Mouse (Mus musculus): ENCODE results near the gene Krt15. TPM values are rescaled to one million over a fixed set of nuclear protein-coding genes. Genes with fewer than 3 reads are reported as not detected.

The Krt15 gene
- total and polyA plus RNA-seq, 3 experiments: 0.21 TPM; not detected in 2

DNA sequence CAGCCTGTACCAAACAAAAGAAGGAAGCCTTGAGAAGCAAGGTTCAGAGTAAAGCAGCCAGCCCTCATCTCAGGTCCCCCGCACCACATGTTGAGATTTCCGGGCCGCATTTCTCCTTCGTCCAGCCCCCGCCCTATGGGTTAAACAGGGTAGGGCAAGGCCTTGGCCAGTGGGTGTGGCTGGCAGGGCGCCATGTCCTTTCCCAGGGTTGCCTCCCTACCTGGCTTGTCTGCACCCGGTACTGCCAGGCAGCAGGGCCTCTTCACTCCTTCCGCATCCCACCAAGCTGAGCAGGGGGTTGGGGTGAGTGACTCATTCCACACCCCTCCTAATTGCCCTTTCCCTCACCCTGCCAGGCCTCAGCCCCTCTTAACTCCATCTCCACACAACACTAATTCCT is 32.3 kb upstream of the Krt15 start:
- Histone ChIP-seq H3K4me3 (replicated peaks in 1 of 3; ENCODE audit: low read depth in 2 of 3, low read length in 2 of 3, poor library complexity in 1 of 3) (no peak overlapping the region), H3K9me3 (replicated peaks; ENCODE audit: low read length) (no peaks in the 10 kb centered on the region), H3K9ac (ENCODE audit: insufficient read depth, low read depth) (no peak overlapping the region), H3K4me1 (ENCODE audit: control insufficient read depth in 1 of 2, insufficient read depth in 2 of 2) (no peaks in the 10 kb centered on the region), H3K36me3 (replicated peaks in 1 of 2; ENCODE audit: control insufficient read depth in 1 of 2, insufficient read depth in 1 of 2, low read length in 1 of 2) (no peaks in the 10 kb centered on the region), H3K4me2 (ENCODE audit: insufficient read depth, low read depth, poor library complexity, severe bottlenecking) (no peak overlapping the region), H3K27ac (ENCODE audit: insufficient read depth, low read depth) (no peak overlapping the region), H3K27me3 (replicated peaks) (peaks cover 83% of the 10 kb centered on the region), H3K79me2 (replicated peaks; ENCODE audit: control insufficient read depth, extremely low read depth, insufficient read depth, poor library complexity, severe bottlenecking) (no peaks in the 10 kb centered on the region)
- dilution Hi-C loops (cut with MboI; ENCODE audit: extremely low pct_ligation_motif_present, extremely low pct_unique_long_range_greater_than_20kb, low sequenced_read_pairs) (no loop called here), in situ Hi-C loops (cut with MboI; ENCODE audit: low pct_ligation_motif_present, low pct_unique_long_range_greater_than_20kb, low sequenced_read_pairs) (no loop called here)
- TF ChIP-seq BHLHE40 (IDR thresholded peaks at IDR 0.05; ENCODE audit: low read depth, low read length) (no peak), IRF4 (IDR thresholded peaks at IDR 0.05; ENCODE audit: low read depth, low read length) (no peak), JUND (conservative IDR thresholded peaks at IDR 0.05; ENCODE audit: low read depth, low read length) (no peak), CTCF (conservative IDR thresholded peaks at IDR 0.05 in 1 of 2, IDR thresholded peaks at IDR 0.05 in 1 of 2; ENCODE audit: low read depth in 2 of 2, low read length in 2 of 2) (no peak)
- DNase-seq (ENCODE audit: extremely low read depth): no peak

DNA sequence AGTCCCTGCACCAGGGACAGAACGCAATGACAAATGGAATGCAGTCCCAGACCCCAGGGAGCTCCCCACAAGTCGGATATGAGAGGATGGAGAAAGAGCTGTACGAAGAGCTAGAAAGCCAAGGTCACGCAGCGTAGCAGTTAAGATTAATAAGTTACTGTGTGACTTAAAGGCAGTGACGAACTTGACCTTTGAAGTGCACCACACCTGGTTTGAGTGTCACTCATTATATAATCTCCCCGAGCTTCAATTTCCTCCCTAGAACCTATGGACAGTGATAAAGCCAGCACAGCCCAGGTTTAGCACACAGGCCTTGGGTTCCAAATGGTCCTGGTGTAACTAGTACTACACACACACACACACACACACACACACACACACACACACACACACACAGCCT is 28.7 kb upstream of the Krt15 start:
- in situ Hi-C loops (cut with MboI; ENCODE audit: low pct_ligation_motif_present, low pct_unique_long_range_greater_than_20kb, low sequenced_read_pairs) (no loop called here), dilution Hi-C loops (cut with MboI; ENCODE audit: extremely low pct_ligation_motif_present, extremely low pct_unique_long_range_greater_than_20kb, low sequenced_read_pairs) (no loop called here)
- Histone ChIP-seq H3K9ac (ENCODE audit: insufficient read depth, low read depth) (no peak overlapping the region), H3K4me1 (ENCODE audit: control insufficient read depth in 1 of 2, insufficient read depth in 2 of 2) (no peaks in the 10 kb centered on the region), H3K36me3 (replicated peaks in 1 of 2; ENCODE audit: control insufficient read depth in 1 of 2, insufficient read depth in 1 of 2, low read length in 1 of 2) (no peaks in the 10 kb centered on the region), H3K27ac (ENCODE audit: insufficient read depth, low read depth) (no peak overlapping the region), H3K79me2 (replicated peaks; ENCODE audit: control insufficient read depth, extremely low read depth, insufficient read depth, poor library complexity, severe bottlenecking) (no peaks in the 10 kb centered on the region), H3K4me3 (replicated peaks in 1 of 3; ENCODE audit: low read depth in 2 of 3, low read length in 2 of 3, poor library complexity in 1 of 3) (no peak overlapping the region), H3K27me3 (replicated peaks) (peaks cover 73% of the 10 kb centered on the region), H3K9me3 (replicated peaks; ENCODE audit: low read length) (no peaks in the 10 kb centered on the region), H3K4me2 (ENCODE audit: insufficient read depth, low read depth, poor library complexity, severe bottlenecking) (no peak overlapping the region)
- DNase-seq (ENCODE audit: extremely low read depth): no peak
- TF ChIP-seq ZNF384 (IDR thresholded peaks at IDR 0.05; ENCODE audit: low read depth, low read length): no peak
- no peak for TF ChIP-seq IRF4 (IDR thresholded peaks at IDR 0.05; ENCODE audit: low read depth, low read length)
- TF ChIP-seq MYC (IDR thresholded peaks at IDR 0.05; ENCODE audit: low read depth, low read length): no peak

DNA sequence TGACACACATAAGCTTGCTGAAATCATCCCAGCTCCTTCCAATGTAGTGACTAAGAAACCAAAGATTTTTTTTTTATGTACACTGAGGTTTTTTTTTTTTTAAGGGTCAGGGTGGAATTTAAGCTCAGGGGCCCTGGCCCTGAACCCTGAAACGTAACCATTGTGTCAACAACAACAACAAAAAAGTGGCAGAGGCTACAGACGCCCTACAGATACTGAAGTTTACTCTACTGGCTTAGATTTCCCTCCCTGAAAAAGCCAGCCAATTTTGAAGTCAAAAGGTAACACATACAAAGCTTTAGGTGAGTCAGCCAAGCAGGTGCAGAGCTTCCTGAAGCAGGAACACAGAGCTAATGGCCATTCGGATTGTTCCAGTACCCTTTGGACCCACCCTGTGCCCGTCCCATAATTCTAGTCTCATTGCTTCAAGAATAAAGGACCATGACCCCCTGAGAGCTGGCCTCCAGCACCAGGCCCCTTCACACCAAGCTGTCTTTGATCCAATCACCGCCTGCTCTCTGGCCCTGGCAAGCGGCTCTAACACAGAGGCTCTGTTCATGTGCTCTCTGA is 22.3 kb upstream of the Krt15 start:
- H3K4me1 ChIP-seq (ENCODE audit: control insufficient read depth in 1 of 2, insufficient read depth in 2 of 2): no peaks in the 10 kb centered on the region
- H3K36me3 ChIP-seq (replicated peaks in 1 of 2; ENCODE audit: control insufficient read depth in 1 of 2, insufficient read depth in 1 of 2, low read length in 1 of 2): no peaks in the 10 kb centered on the region
- TF ChIP-seq UBTF (IDR thresholded peaks at IDR 0.05; ENCODE audit: low read depth, low read length) (no peak), ZC3H11A (IDR thresholded peaks at IDR 0.05; ENCODE audit: low read depth, low read length) (no peak), CHD1 (IDR thresholded peaks at IDR 0.05; ENCODE audit: low read depth, low read length) (no peak), SIN3A (IDR thresholded peaks at IDR 0.05; ENCODE audit: low read length) (no peak), MAZ (IDR thresholded peaks at IDR 0.05; ENCODE audit: low read depth, low read length) (no peak), E2F4 (IDR thresholded peaks at IDR 0.05; ENCODE audit: insufficient replicate concordance, low read depth, low read length) (no peak), GABPA (IDR thresholded peaks at IDR 0.05; ENCODE audit: insufficient replicate concordance, low read depth, low read length) (no peak), ZMIZ1 (IDR thresholded peaks at IDR 0.05; ENCODE audit: low read depth, low read length) (no peak), MEF2A (IDR thresholded peaks at IDR 0.05; ENCODE audit: borderline replicate concordance, low read depth, low read length) (no peak), RCOR1 (conservative IDR thresholded peaks at IDR 0.05; ENCODE audit: low read depth, low read length) (no peak), NRF1 (IDR thresholded peaks at IDR 0.05; ENCODE audit: low read depth, low read length) (no peak), KAT2A (IDR thresholded peaks at IDR 0.05; ENCODE audit: insufficient replicate concordance, low read length) (no peak), USF1 (IDR thresholded peaks at IDR 0.05; ENCODE audit: low read depth, low read length) (no peak), CTCF (conservative IDR thresholded peaks at IDR 0.05 in 1 of 2, IDR thresholded peaks at IDR 0.05 in 1 of 2; ENCODE audit: low read depth in 2 of 2, low read length in 2 of 2) (no peak), TCF12 (IDR thresholded peaks at IDR 0.05; ENCODE audit: low read depth, low read length) (no peak), JUN (IDR thresholded peaks at IDR 0.05; ENCODE audit: insufficient read depth, low read depth, low read length) (no peak), ETS1 (conservative IDR thresholded peaks at IDR 0.05; ENCODE audit: low read depth, low read length) (no peak)
- DNase-seq (ENCODE audit: extremely low read depth): no peak
- dilution Hi-C loops (cut with MboI; ENCODE audit: extremely low pct_ligation_motif_present, extremely low pct_unique_long_range_greater_than_20kb, low sequenced_read_pairs): no loop called here
- H3K9me3 ChIP-seq (replicated peaks; ENCODE audit: low read length): no peaks in the 10 kb centered on the region
- in situ Hi-C loops (cut with MboI; ENCODE audit: low pct_ligation_motif_present, low pct_unique_long_range_greater_than_20kb, low sequenced_read_pairs): no loop called here
- H3K9ac ChIP-seq (ENCODE audit: insufficient read depth, low read depth): no peak overlapping the region
- no peak overlapping the region for H3K4me2 ChIP-seq (ENCODE audit: insufficient read depth, low read depth, poor library complexity, severe bottlenecking)
- no peak overlapping the region for H3K27ac ChIP-seq (ENCODE audit: insufficient read depth, low read depth)
- H3K27me3 ChIP-seq (replicated peaks): peaks cover 74% of the 10 kb centered on the region
- no peak overlapping the region for H3K4me3 ChIP-seq (replicated peaks in 1 of 3; ENCODE audit: low read depth in 2 of 3, low read length in 2 of 3, poor library complexity in 1 of 3)
- no peaks in the 10 kb centered on the region for H3K79me2 ChIP-seq (replicated peaks; ENCODE audit: control insufficient read depth, extremely low read depth, insufficient read depth, poor library complexity, severe bottlenecking)
